Mouse (Mus musculus) heart, adult 2 months (tissue): ENCODE results near the gene Itgb5.

ENCODE experiments used
- CTCF ChIP-seq: fragments of 200-600 bp; IDR thresholded peaks from 2 replicates; pipeline ENCODE4 v1.8.1; 2022; ENCODE audit warnings: antibody characterized with exemption, mild to moderate bottlenecking, moderate library complexity
- POLR2A ChIP-seq: fragments of 200-500 bp; IDR thresholded peaks from 2 replicates; pipeline ENCODE4 v1.6.1; 2011; ENCODE audit warnings: mild to moderate bottlenecking, low read depth, low read length, control low read depth; ENCODE audit not compliant: insufficient read depth

- no peak for TF ChIP-seq CTCF
- TF ChIP-seq POLR2A = no peak
Measured at GRCm38 (mm10) chr16:33986993-33987392, 157.5 kb downstream of the Itgb5 start.
